Mouse (Mus musculus): Measurements from ENCODE around the gene Tsen34. TPM values are rescaled to one million over a fixed set of nuclear protein-coding genes. Genes with fewer than 3 reads are reported as not detected.
"Not testable (repeated sequence)": the region's sequence is repeated elsewhere in the genome, so short reads cannot be mapped to it uniquely, and the experiment has no call there.

Gene Tsen34
- polyA plus RNA-seq, 1 experiment from 2014 or later: 244 TPM

GRCm38 (mm10) chr7:3694949-3695305, 2.3 kb downstream of the Tsen34 start:
- Histone ChIP-seq H3K9ac (ENCODE audit: low read depth, low read length) (peak overlapping the region; percentile 87), H3K36me3 (ENCODE audit: control insufficient read depth, insufficient read depth, low read length) (peaks cover 44% of the 10 kb centered on the region), H3K4me3 (ENCODE audit: low read depth, low read length) (peak overlapping the region; percentile 74), H3K27ac (replicated peaks; ENCODE audit: low read depth, low read length) (peak overlapping the region; percentile 97), H3K4me2 (ENCODE audit: low read depth, low read length) (peak overlapping the region; percentile 88)
- H3K9me3 ChIP-seq (ENCODE audit: control insufficient read depth, low read length); DNase-seq (ENCODE audit: low spot score); ATAC-seq (ENCODE audit: low read depth); H3K4me1 ChIP-seq (ENCODE audit: control insufficient read depth, insufficient read depth, low read length); H3K27me3 ChIP-seq (replicated peaks; ENCODE audit: control insufficient read depth, insufficient read depth, low read length): not testable (repeated sequence)
- WGBS: 2% methylated on average over 9 of the region's 9 CpGs

GRCm38 (mm10) chr7:3698471-3698870, 5.8 kb downstream of the Tsen34 start:
- ATAC-seq (ENCODE audit: low read depth) (no peak), DNase-seq (ENCODE audit: low spot score) (no peak)
- H3K9ac ChIP-seq (ENCODE audit: low read depth, low read length): no peak overlapping the region
- peaks cover 61% of the 10 kb centered on the region for H3K36me3 ChIP-seq (ENCODE audit: control insufficient read depth, insufficient read depth, low read length)
- H3K9me3 ChIP-seq (ENCODE audit: control insufficient read depth, low read length): no peaks in the 10 kb centered on the region
- H3K4me3 ChIP-seq (ENCODE audit: low read depth, low read length): no peak overlapping the region
- no peak overlapping the region for H3K27ac ChIP-seq (replicated peaks; ENCODE audit: low read depth, low read length)
- no peak overlapping the region for H3K4me2 ChIP-seq (ENCODE audit: low read depth, low read length)
- H3K27me3 ChIP-seq (replicated peaks; ENCODE audit: control insufficient read depth, insufficient read depth, low read length): no peaks in the 10 kb centered on the region
- 95% methylated on average over 6 of the region's 6 CpGs for WGBS
- H3K4me1 ChIP-seq (ENCODE audit: control insufficient read depth, insufficient read depth, low read length): peaks cover 5% of the 10 kb centered on the region

- H3K9ac ChIP-seq (ENCODE audit: low read depth, low read length): peak overlapping the region; percentile 92
- no peaks in the 10 kb centered on the region for H3K27me3 ChIP-seq (replicated peaks; ENCODE audit: control insufficient read depth, insufficient read depth, low read length)
- peak overlapping the region; percentile 85 for H3K4me3 ChIP-seq (ENCODE audit: low read depth, low read length)
- no peaks in the 10 kb centered on the region for H3K9me3 ChIP-seq (ENCODE audit: control insufficient read depth, low read length)
- peak overlapping the region; percentile 57 for H3K27ac ChIP-seq (replicated peaks; ENCODE audit: low read depth, low read length)
- peak overlapping the region; percentile 83 for H3K4me2 ChIP-seq (ENCODE audit: low read depth, low read length)
- peaks cover 72% of the 10 kb centered on the region for H3K36me3 ChIP-seq (ENCODE audit: control insufficient read depth, insufficient read depth, low read length)
- peak; percentile 41 for ATAC-seq (ENCODE audit: low read depth)
- DNase-seq (ENCODE audit: low spot score): no peak
- WGBS: 21% methylated on average over 6 of the region's 6 CpGs
- peaks cover 4% of the 10 kb centered on the region; the same call in 1 of the 2 replicates for H3K4me1 ChIP-seq (ENCODE audit: control insufficient read depth, insufficient read depth, low read length)
These were observed 10.7 kb downstream of the Tsen34 start for GRCm38 (mm10) chr7:3703148-3703878.

- DNase-seq (ENCODE audit: low spot score) (peak; percentile 98), ATAC-seq (ENCODE audit: low read depth) (peak; percentile 95)
- Histone ChIP-seq H3K27me3 (replicated peaks; ENCODE audit: control insufficient read depth, insufficient read depth, low read length) (no peaks in the 10 kb centered on the region), H3K36me3 (ENCODE audit: control insufficient read depth, insufficient read depth, low read length) (peaks cover 65% of the 10 kb centered on the region), H3K27ac (replicated peaks; ENCODE audit: low read depth, low read length) (peak within 1 kb of the TSS; percentile 93), H3K9ac (ENCODE audit: low read depth, low read length) (peak within 1 kb of the TSS; percentile 92), H3K4me1 (ENCODE audit: control insufficient read depth, insufficient read depth, low read length) (peaks cover 4% of the 10 kb centered on the region; the same call in 1 of the 2 replicates), H3K4me3 (ENCODE audit: low read depth, low read length) (peak within 1 kb of the TSS; percentile 85), H3K4me2 (ENCODE audit: low read depth, low read length) (peak within 1 kb of the TSS; percentile 83), H3K9me3 (ENCODE audit: control insufficient read depth, low read length) (no peaks in the 10 kb centered on the region)
- 1% methylated on average over 42 of the region's 42 CpGs for WGBS
These were observed 11.3 kb downstream of the Tsen34 start, which contains the start of gene Rps9 for GRCm38 (mm10) chr7:3703879-3704441. Rps9 (plus strand) TSS chr7:3703993.

GRCm38 (mm10) chr7:3704475-3704874, 11.8 kb downstream of the Tsen34 start:
- Histone ChIP-seq H3K9me3 (ENCODE audit: control insufficient read depth, low read length) (no peaks in the 10 kb centered on the region), H3K27me3 (replicated peaks; ENCODE audit: control insufficient read depth, insufficient read depth, low read length) (no peaks in the 10 kb centered on the region), H3K4me1 (ENCODE audit: control insufficient read depth, insufficient read depth, low read length) (peaks cover 4% of the 10 kb centered on the region; the same call in 1 of the 2 replicates), H3K4me2 (ENCODE audit: low read depth, low read length) (peak overlapping the region; percentile 83), H3K9ac (ENCODE audit: low read depth, low read length) (peak overlapping the region; percentile 92), H3K27ac (replicated peaks; ENCODE audit: low read depth, low read length) (peak overlapping the region; percentile 93), H3K4me3 (ENCODE audit: low read depth, low read length) (peak overlapping the region; percentile 85), H3K36me3 (ENCODE audit: control insufficient read depth, insufficient read depth, low read length) (peaks cover 60% of the 10 kb centered on the region)
- no peak for DNase-seq (ENCODE audit: low spot score)
- peak; percentile 10; the same call in 1 of the 2 replicates for ATAC-seq (ENCODE audit: low read depth)
- under 1% methylated on average over 20 of the region's 20 CpGs for WGBS

- H3K27me3 ChIP-seq (replicated peaks; ENCODE audit: control insufficient read depth, insufficient read depth, low read length); H3K4me1 ChIP-seq (ENCODE audit: control insufficient read depth, insufficient read depth, low read length); ATAC-seq (ENCODE audit: low read depth); H3K9me3 ChIP-seq (ENCODE audit: control insufficient read depth, low read length): not testable (repeated sequence)
- peak overlapping the region; percentile 92 for H3K9ac ChIP-seq (ENCODE audit: low read depth, low read length)
- H3K4me3 ChIP-seq (ENCODE audit: low read depth, low read length): peak overlapping the region; percentile 85
- H3K4me2 ChIP-seq (ENCODE audit: low read depth, low read length): peak overlapping the region; percentile 83
- DNase-seq (ENCODE audit: low spot score): peak; percentile 29
- peak overlapping the region; percentile 93; the same call in 1 of the 2 replicates for H3K27ac ChIP-seq (replicated peaks; ENCODE audit: low read depth, low read length)
- 0% methylated on average over 6 of the region's 7 CpGs for WGBS
- H3K36me3 ChIP-seq (ENCODE audit: control insufficient read depth, insufficient read depth, low read length): peaks cover 50% of the 10 kb centered on the region
These were observed 12.8 kb downstream of the Tsen34 start for GRCm38 (mm10) chr7:3705461-3705860.

- 30% methylated on average over 6 of the region's 6 CpGs for WGBS
- Histone ChIP-seq H3K27ac (replicated peaks; ENCODE audit: low read depth, low read length) (no peak overlapping the region), H3K4me3 (ENCODE audit: low read depth, low read length) (peak overlapping the region; percentile 85), H3K4me1 (ENCODE audit: control insufficient read depth, insufficient read depth, low read length) (peaks cover 4% of the 10 kb centered on the region; the same call in 1 of the 2 replicates), H3K27me3 (replicated peaks; ENCODE audit: control insufficient read depth, insufficient read depth, low read length) (no peaks in the 10 kb centered on the region), H3K9ac (ENCODE audit: low read depth, low read length) (peak overlapping the region; percentile 92), H3K9me3 (ENCODE audit: control insufficient read depth, low read length) (no peaks in the 10 kb centered on the region), H3K36me3 (ENCODE audit: control insufficient read depth, insufficient read depth, low read length) (peaks cover 49% of the 10 kb centered on the region), H3K4me2 (ENCODE audit: low read depth, low read length) (peak overlapping the region; percentile 83)
- ATAC-seq (ENCODE audit: low read depth): no peak
- DNase-seq (ENCODE audit: low spot score): no peak
These were observed 13.2 kb downstream of the Tsen34 start for GRCm38 (mm10) chr7:3705911-3706310.

- peaks cover 4% of the 10 kb centered on the region; the same call in 1 of the 2 replicates for H3K4me1 ChIP-seq (ENCODE audit: control insufficient read depth, insufficient read depth, low read length)
- H3K9ac ChIP-seq (ENCODE audit: low read depth, low read length): peak overlapping the region; percentile 92
- peaks cover 44% of the 10 kb centered on the region for H3K36me3 ChIP-seq (ENCODE audit: control insufficient read depth, insufficient read depth, low read length)
- WGBS: 55% methylated on average over 11 of the region's 11 CpGs
- DNase-seq (ENCODE audit: low spot score): no peak
- peak overlapping the region; percentile 85 for H3K4me3 ChIP-seq (ENCODE audit: low read depth, low read length)
- no peaks in the 10 kb centered on the region for H3K9me3 ChIP-seq (ENCODE audit: control insufficient read depth, low read length)
- H3K4me2 ChIP-seq (ENCODE audit: low read depth, low read length): peak overlapping the region; percentile 83
- no peaks in the 10 kb centered on the region for H3K27me3 ChIP-seq (replicated peaks; ENCODE audit: control insufficient read depth, insufficient read depth, low read length)
- no peak overlapping the region for H3K27ac ChIP-seq (replicated peaks; ENCODE audit: low read depth, low read length)
- ATAC-seq (ENCODE audit: low read depth): no peak
These were observed 13.8 kb downstream of the Tsen34 start for GRCm38 (mm10) chr7:3706343-3706934.

All from embryonic facial prominence, embryonic 14.5 days (tissue).